Mouse (Mus musculus) left cerebral cortex, adult 11 months (tissue): ENCODE results near the gene Acvr1b.

Source experiments
- DNase-seq: peaks from one replicate; pipeline ENCODE4 v3.0.0; 2022; ENCODE audit warnings: low spot score

Acvr1b gene

GRCm38 (mm10) chr15:101250220-101250800 lies 76.4 kb downstream of the Acvr1b start:
- no peak for DNase-seq

DNA sequence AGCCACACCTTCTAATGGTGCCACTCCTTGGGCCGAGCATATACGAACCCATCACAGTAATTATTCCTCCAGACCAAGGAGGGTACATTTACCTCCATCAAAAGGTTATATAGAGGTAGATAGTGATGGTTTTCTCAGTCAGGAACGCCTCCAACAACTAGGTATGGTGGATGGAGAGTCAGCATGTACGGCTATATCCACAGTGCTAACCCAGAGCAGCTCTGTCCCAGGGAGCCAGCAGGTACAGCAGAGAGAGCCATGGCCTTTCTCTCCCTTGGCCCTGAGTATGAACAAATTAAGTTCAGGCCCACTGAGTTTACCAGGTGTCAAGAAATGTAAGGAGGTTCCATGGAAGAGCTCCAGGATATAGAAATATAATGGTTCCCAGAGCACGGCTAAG lies 78.1 kb downstream of the Acvr1b start:
- no peak for DNase-seq

DNA sequence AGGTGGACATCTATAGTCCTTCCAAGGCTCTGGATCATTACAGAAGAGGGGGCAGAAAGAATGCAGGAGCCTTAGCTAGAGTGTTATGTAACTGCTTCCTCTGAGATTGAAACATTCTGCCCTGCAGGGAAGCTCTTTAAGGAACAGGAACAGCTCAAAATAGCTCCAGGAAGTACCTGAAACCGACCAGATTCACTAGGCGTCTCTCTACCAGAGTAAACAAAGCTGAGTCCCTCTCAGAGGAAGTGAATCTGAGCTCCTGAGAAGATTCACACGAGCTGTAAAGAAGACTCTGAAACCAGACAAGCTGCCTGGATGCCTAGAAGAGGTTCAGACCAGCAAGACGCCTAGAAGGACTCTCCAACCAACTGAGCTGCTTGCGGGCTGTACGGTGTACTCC lies 78.7 kb downstream of the Acvr1b start:
- DNase-seq = no peak

DNA sequence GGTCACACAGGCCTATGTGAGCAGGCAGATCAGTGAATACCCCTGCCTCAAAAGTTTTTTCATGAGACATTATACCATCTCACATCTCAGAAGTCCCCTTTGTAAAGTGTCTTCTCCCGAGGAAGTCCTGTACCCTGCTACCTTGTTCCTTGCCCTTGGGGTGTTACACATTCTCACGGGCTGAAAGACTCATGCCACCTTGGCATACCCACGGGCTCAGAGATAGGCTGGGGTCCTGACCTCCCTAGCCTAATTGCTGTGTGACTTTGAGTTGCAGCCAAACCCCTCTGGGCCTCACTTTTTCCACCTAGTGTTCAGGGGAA lies 79.7 kb downstream of the Acvr1b start:
- no peak for DNase-seq

DNA sequence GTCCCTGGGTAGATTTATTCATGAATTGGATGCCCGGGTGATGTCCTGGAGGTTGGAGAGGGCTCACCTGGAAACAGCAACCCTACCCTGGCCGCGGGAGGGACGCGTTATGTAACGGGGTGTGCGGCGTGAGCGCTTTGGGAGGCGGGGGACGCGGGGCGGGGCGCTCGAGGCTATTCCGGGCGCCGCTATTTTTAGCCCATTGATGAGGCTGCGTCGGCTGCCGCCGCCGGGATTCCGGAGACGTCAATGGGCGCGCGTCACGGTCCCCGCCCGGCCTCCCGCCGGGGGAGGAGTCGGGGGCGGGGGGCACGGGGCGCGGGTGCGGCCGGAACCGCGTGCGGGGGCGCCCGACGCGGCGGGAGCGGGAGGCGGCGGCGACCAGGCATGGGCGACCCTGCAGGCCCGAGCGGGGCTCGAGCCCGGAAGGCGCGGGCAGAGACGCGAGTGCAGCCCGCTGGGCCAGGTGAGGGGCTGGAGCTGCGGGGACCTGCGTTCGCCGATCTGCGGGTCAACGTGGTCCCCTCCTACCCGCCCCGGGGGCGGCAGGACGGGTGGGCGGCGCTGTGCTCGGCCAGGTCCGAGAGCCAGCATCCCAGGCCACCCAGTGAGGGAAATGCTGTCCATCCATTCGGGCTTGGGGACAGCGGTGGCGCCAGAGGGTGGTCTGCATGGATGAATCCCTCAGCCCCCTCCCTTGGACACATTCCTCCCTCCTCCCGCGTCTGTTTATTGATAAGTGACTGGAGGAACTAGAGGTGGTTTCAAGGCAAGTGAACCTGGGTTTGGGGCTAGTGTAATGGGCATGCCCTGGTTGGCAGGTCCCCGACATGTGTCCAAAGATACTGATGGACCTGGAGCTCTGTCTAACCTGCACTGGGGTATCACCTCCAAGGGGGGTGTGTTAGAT lies 80.3 kb downstream of the Acvr1b start, which contains the start of gene Nr4a1:
Nr4a1 (plus strand) TSS at position 384 of the 910 bp plus-strand sequence.
- DNase-seq = no peak

DNA sequence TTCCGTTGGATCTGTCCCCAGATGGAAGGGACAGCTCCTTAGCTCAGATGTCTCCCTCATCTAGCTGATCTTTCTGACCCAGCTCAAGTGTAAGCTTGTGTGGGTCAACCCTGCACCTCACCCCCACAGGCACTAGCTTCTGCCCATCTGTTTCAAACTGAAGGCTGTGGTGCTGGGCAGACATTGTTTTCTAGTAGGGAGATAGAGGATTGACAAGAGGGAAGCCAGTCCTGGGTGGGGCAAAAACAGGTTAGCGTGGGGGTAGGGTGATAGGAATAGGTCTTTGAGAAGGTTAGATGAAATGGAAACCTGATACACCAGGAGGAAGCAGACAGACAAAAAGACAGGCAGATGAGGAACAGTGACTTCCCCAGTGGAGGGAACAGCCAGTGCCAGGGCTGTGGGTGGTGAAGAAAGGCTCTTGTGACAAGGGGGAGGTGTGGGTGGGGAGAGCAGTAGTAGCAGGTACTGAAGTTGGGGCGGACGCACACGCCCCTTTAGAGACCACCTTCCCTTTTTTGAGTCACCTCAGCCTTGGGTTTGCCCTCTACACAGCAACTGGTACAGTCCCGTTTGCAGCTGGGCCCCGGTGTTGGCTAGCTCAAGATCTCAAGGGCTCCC lies 82.1 kb downstream of the Acvr1b start:
- DNase-seq = no peak

DNA sequence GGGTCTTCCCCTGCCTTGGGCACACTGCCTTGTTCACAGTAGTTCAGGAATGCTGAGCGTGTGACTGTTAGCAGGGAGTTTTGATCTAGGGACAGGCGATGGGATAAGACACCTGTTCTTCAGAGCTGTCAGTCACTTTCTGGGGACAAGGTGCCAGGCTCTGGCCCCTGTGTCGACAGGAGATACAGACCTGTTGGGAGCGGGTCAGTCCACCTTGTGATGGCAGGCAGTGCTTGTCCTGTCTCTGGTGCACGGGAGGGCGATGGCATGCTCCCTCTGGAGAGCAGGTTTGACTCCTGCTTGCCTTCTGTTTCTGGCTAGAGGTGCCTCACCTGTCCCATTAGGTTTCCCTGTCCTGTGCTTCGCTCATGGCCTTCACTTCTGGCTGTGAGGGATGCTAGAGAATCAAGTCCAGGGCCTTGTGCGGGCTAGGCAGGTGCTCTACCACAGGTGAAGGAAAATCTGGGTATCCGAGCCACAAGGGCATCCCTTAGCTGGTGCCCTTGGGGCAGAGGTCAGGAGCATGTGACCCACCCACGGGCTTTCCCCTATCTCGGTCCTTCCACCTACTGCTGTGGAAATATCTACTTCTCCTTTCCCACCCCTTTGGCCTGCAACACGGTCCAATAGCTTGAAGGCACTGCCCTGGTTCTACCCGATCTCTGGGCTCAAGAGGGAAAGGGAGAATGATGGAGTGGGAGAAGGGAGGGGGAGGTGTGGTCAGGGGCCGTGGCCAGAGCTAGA lies 82.8 kb downstream of the Acvr1b start:
- no peak for DNase-seq

DNA sequence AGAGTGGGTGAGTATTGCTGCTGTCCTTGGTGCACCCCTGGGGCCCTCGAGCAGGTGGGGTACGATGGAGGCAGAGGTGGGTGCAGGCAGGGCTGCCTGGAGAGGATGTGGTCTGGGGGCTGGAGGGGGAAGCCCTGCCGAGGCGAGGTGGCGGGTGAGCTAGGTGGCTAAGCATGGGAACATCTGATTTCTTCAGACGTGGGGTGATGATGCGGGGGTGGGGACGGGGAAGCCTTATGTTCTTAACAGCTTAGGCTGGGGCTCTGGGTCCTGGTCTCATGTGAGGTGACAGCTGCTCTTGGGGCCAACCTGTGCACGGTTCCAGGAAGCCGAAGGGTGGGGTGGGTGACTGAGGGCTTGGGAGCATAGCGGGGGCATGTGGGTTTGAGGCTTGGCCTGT lies 84.6 kb downstream of the Acvr1b start:
- DNase-seq = no peak

GRCm38 (mm10) chr15:101259922-101260321 lies 86.1 kb downstream of the Acvr1b start:
- no peak for DNase-seq

DNA sequence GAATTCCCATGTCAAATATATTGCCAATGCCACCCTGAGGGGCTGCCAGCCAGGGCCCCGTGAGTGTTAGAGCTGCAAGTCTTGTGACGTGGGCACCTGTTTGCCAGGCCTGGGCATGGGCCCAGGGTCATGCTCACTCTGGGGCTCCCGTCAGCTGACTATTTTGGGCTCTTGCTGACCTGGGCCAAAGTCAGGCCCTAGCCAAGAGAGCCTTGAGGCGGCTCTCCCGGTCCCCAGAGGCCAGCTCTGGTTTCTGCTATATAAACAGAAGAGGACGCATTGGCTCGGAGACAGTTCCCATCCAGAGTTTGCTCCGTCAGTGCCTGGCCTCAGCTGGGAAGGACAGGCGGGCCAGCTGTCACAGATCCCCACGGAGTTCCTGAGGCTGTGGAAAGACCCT lies 86.5 kb downstream of the Acvr1b start:
- no peak for DNase-seq

GRCm38 (mm10) chr15:101260874-101261622 lies 87.2 kb downstream of the Acvr1b start:
- no peak for DNase-seq

- no peak for DNase-seq
These were observed 88.6 kb downstream of the Acvr1b start for GRCm38 (mm10) chr15:101262502-101262901.
